Mouse (Mus musculus): ENCODE measurements around the gene Phlda2. TPM values are rescaled to one million over a fixed set of nuclear protein-coding genes. Genes with fewer than 3 reads are reported as not detected.

The Phlda2 gene
- polyA plus RNA-seq, 1 experiment from 2014 or later = 10.5 TPM

DNA sequence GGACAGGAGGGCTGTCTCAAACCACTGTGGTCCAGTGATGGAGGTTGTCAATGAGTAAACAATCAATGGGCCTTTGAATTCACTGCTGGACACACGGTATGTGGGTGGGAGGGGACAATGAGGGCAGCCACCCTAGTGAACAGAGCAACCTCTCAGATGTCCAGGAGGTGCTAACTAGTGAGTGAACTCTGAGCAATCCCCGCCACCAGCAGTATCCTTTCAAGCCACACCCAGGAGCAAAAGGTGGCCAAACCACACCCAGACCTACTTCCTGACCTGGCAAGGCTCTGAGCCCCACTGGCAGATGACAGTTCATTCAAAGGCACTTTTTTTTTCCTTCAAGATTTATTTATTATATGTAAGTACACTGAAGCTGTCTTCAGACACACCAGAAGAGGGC is 2.0 kb downstream of the Phlda2 start:
- Histone ChIP-seq H3K36me3 (no peaks in the 10 kb centered on the region), H3K4me2 (no peak overlapping the region), H3K4me3 (no peak overlapping the region), H3K27ac (no peak overlapping the region), H3K4me1 (peaks cover 23% of the 10 kb centered on the region), H3K27me3 (peaks cover 41% of the 10 kb centered on the region), H3K9ac (no peak overlapping the region), H3K9me3 (no peaks in the 10 kb centered on the region)
- 47% methylated on average over 2 of the region's 2 CpGs for WGBS
- no peak for ATAC-seq (ENCODE audit: insufficient number of reproducible peaks, low FRiP score, low TSS enrichment, low read depth)

DNA sequence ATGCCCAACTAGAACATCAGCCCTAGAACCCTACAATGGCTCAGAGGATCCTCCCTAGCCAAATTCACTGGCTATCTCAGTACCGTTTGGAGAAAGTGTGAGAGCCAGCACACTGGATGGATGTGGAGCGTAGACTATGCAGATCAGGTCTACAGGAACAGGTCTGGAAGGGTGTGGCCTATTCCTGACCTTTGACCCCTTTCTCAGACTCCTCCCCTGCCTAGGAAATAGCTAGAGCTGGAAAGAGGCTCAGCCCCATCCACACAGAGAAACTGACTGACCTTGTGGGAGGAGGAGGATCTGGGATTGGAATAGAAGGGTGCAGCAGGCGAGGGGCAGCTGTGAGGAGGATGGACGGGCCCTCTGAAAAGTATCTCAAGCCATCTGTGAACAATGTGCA is 4.4 kb downstream of the Phlda2 start:
- WGBS = 91% methylated on average over 4 of the region's 4 CpGs
- H3K9ac ChIP-seq = no peak overlapping the region
- no peak overlapping the region for H3K4me2 ChIP-seq
- no peak overlapping the region for H3K4me3 ChIP-seq
- peaks cover 23% of the 10 kb centered on the region for H3K4me1 ChIP-seq
- no peak overlapping the region for H3K27ac ChIP-seq
- no peak for ATAC-seq (ENCODE audit: insufficient number of reproducible peaks, low FRiP score, low TSS enrichment, low read depth)
- no peaks in the 10 kb centered on the region for H3K9me3 ChIP-seq
- H3K36me3 ChIP-seq = no peaks in the 10 kb centered on the region
- peaks cover 41% of the 10 kb centered on the region for H3K27me3 ChIP-seq

DNA sequence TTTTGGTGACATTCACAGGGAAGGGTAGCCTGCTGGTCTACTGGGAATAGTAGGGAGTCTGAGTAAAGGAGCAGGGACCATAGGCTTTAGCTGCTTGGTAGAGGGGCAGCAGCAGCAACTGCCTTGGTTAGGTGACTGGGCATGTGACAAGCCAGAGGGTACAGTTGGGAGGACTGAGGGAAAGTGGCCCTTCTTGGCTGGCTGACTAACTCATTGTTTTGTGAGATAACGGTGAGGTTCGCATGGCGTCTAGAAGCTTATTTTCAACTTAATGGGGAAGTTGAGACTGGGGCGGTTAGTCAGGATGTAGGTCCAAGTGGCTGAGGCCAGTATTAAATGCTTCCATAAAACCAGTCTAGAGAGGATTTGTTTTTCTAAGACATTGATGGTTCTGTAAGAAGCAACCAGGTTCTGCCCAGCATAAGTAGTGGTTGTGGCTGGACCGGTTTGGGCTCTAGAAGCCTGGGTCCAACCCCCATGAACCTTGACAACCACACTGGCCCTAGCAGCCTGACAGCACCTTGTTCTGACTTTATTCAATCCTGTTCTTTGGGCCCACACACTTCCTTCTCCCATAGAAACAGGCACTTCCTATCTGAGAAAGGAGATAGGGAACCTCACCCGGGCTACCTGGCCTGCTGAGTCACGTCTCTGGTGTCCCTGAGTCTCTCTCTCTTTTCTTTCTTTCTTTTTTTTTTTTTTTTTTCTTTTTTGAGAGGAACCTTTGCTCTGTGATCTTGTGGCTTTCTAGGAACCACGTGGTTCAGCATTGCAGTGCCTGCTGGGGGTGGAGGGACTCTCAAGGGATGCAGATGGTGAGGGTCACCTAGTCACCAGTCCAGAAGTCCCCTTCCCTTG is 7.6 kb downstream of the Phlda2 start:
- ATAC-seq (ENCODE audit: insufficient number of reproducible peaks, low FRiP score, low TSS enrichment, low read depth) = no peak
- WGBS = 72% methylated on average over 8 of the region's 8 CpGs

DNA sequence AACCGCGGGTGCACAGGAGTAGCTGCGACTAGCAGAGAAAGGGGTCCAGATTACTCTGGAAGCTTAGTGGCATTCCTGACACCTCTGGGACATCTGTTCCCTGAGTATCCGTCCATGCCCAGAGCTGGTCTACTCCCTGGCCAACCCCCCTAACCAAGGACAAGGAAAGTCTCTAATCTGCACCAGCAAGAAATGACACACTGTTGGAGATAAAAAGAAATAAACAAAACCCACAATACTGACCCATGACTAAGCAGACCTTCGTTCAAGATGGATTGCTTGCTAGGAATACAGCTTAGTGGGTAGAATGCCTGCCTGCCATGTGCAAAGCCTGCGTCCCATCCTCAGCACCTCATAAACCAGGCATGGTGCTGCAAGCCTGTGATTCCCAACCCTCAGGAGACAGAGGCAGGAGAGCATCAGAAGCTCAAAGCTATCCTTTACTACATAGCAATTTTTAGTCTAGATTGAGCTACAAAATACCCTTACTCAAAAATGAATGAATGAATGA is 9.3 kb downstream of the Phlda2 start:
- ATAC-seq (ENCODE audit: insufficient number of reproducible peaks, low FRiP score, low TSS enrichment, low read depth) = no peak
- 68% methylated on average over 6 of the region's 6 CpGs for WGBS

More for the DNA sequence above, 7.6 kb downstream of the Phlda2 start:
- no peaks in the 10 kb centered on the region for H3K9me3 ChIP-seq
- no peaks in the 10 kb centered on the region for H3K36me3 ChIP-seq
- H3K4me2 ChIP-seq = no peak overlapping the region
- H3K27me3 ChIP-seq = peaks cover 8% of the 10 kb centered on the region
- no peaks in the 10 kb centered on the region for H3K4me1 ChIP-seq
- no peak overlapping the region for H3K9ac ChIP-seq
- H3K27ac ChIP-seq = no peak overlapping the region
- H3K4me3 ChIP-seq = no peak overlapping the region

DNA sequence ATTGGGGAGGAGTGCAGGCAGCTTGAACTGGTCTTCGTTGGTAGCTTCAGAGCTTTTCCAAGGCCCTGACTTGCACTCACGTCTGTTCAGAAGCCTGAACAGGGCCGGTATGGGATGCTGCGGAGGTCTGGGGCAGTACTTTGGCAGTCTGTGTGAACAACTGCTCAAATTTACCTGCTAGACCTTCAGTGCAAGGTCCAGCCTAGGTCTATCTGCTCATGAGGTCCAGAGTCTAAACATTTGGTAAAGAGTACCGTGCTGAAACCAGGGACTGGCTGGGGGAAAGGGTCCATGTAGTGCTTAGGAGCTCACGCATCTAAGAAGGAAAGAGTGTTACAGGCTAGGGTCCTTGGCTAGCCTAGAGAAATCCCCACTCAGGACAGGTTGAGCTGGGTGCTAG is 13.2 kb downstream of the Phlda2 start:
- 81% methylated on average over 6 of the region's 6 CpGs for WGBS
- Histone ChIP-seq H3K4me2 (no peak overlapping the region), H3K27me3 (no peaks in the 10 kb centered on the region), H3K36me3 (no peaks in the 10 kb centered on the region), H3K4me1 (no peaks in the 10 kb centered on the region), H3K27ac (no peak overlapping the region), H3K9me3 (no peaks in the 10 kb centered on the region), H3K4me3 (no peak overlapping the region), H3K9ac (no peak overlapping the region)
- ATAC-seq (ENCODE audit: insufficient number of reproducible peaks, low FRiP score, low TSS enrichment, low read depth) = no peak

More for the DNA sequence above, 9.3 kb downstream of the Phlda2 start:
- H3K27ac ChIP-seq = no peak overlapping the region
- no peak overlapping the region for H3K9ac ChIP-seq
- H3K9me3 ChIP-seq = no peaks in the 10 kb centered on the region
- H3K36me3 ChIP-seq = no peaks in the 10 kb centered on the region
- H3K4me3 ChIP-seq = no peak overlapping the region
- no peak overlapping the region for H3K4me2 ChIP-seq
- no peaks in the 10 kb centered on the region for H3K27me3 ChIP-seq
- no peaks in the 10 kb centered on the region for H3K4me1 ChIP-seq

- Histone ChIP-seq H3K4me3 (no peak overlapping the region), H3K27ac (no peak overlapping the region), H3K4me2 (no peak overlapping the region), H3K4me1 (no peaks in the 10 kb centered on the region), H3K9ac (no peak overlapping the region), H3K9me3 (no peaks in the 10 kb centered on the region), H3K27me3 (no peaks in the 10 kb centered on the region), H3K36me3 (no peaks in the 10 kb centered on the region)
- ATAC-seq (ENCODE audit: insufficient number of reproducible peaks, low FRiP score, low TSS enrichment, low read depth) = no peak
- WGBS = 12% methylated on average over 6 of the region's 6 CpGs
Measured at GRCm38 (mm10) chr7:143482541-143482940, 20.4 kb downstream of the Phlda2 start.

DNA sequence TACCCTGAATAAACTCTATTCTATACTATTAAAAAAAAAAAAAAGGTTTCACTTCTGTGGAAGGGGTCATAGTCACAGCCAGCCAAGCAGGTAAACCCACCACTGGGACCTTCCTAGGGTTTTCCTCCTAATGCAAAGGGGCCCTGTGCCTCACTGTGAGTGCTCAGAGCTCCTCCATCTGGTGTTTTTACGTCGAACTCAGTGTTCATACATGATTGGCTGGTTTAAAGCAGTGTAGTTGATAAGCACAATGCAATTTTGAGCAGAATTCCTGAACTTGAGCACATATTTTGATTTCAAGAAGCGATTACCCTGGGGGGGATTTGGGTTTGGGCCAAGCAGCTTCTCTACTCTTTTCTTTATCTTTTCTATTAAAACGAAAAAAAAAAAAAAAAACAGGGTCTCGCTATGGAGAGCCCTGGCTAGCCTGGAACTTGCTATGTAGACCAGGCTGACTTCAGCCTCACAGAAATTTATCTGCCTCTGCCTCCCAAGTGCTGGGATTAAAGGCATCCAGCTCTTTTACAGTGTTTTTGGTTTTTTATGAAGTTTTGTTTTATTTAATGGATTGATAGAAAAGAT is 21.1 kb downstream of the Phlda2 start:
- Histone ChIP-seq H3K4me2 (no peak overlapping the region), H3K9ac (no peak overlapping the region), H3K36me3 (no peaks in the 10 kb centered on the region), H3K4me3 (no peak overlapping the region), H3K4me1 (no peaks in the 10 kb centered on the region), H3K27me3 (no peaks in the 10 kb centered on the region), H3K9me3 (no peaks in the 10 kb centered on the region), H3K27ac (no peak overlapping the region)
- ATAC-seq (ENCODE audit: insufficient number of reproducible peaks, low FRiP score, low TSS enrichment, low read depth) = no peak
- WGBS = 45% methylated on average over 5 of the region's 5 CpGs

DNA sequence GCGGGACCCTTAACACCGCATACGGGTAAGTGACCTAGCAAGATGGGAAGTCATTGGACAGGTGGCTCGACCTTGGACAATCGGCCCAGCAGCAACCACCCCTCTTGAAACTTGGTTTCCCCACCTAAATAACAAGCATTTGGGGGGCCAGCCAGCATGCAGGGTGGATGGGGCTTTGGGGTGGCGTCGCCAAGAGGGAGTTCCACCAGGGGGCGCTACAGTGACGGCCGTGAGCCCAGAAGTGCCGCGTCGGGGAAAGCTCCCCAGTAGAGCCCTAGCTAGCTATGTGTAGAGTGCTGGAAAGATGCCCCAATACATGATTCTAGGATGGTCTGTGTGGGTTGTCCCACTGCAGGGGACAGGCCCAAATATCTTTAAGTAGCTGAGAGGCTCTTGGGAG is 22.5 kb downstream of the Phlda2 start:
- no peaks in the 10 kb centered on the region for H3K27me3 ChIP-seq
- H3K4me1 ChIP-seq = no peaks in the 10 kb centered on the region
- no peaks in the 10 kb centered on the region for H3K9me3 ChIP-seq
- H3K36me3 ChIP-seq = no peaks in the 10 kb centered on the region
- no peak overlapping the region for H3K4me3 ChIP-seq
- H3K27ac ChIP-seq = no peak overlapping the region
- no peak for ATAC-seq (ENCODE audit: insufficient number of reproducible peaks, low FRiP score, low TSS enrichment, low read depth)
- H3K9ac ChIP-seq = no peak overlapping the region
- H3K4me2 ChIP-seq = no peak overlapping the region
- 31% methylated on average over 13 of the region's 13 CpGs for WGBS

- Histone ChIP-seq H3K9ac (no peak overlapping the region), H3K4me3 (no peak overlapping the region), H3K27ac (no peak overlapping the region), H3K4me1 (peaks cover 9% of the 10 kb centered on the region), H3K36me3 (no peaks in the 10 kb centered on the region), H3K4me2 (no peak overlapping the region), H3K27me3 (no peaks in the 10 kb centered on the region), H3K9me3 (no peaks in the 10 kb centered on the region)
- 86% methylated on average over 5 of the region's 5 CpGs for WGBS
- no peak for ATAC-seq (ENCODE audit: insufficient number of reproducible peaks, low FRiP score, low TSS enrichment, low read depth)
Measured at GRCm38 (mm10) chr7:143477800-143478199, 25.1 kb downstream of the Phlda2 start.

GRCm38 (mm10) chr7:143476702-143477335 is 26.1 kb downstream of the Phlda2 start:
- H3K27me3 ChIP-seq = no peaks in the 10 kb centered on the region
- H3K4me1 ChIP-seq = peaks cover 9% of the 10 kb centered on the region
- no peak overlapping the region for H3K4me2 ChIP-seq
- no peaks in the 10 kb centered on the region for H3K36me3 ChIP-seq
- H3K9ac ChIP-seq = no peak overlapping the region
- WGBS = 88% methylated on average over 3 of the region's 3 CpGs
- no peaks in the 10 kb centered on the region for H3K9me3 ChIP-seq
- no peak for ATAC-seq (ENCODE audit: insufficient number of reproducible peaks, low FRiP score, low TSS enrichment, low read depth)
- H3K4me3 ChIP-seq = no peak overlapping the region
- H3K27ac ChIP-seq = no peak overlapping the region

DNA sequence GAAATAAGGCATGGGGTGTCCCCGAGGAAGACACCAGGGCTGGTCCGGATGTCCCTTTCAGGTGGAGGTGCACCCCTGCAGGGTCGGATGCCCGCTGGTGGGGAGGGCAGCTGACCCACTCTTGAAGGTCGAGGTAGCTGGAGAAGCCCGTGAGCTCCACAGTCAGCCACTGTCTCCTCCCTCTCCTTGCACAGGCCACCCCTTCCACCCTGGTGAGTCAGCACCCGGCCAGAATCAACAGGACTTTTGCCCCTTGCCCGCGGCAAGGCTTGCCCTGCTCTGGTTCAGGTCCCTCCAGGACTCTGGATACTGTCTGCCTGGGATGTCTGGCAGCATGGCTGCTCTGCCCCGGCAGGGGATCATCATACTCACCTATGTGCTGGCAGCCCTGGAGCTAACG is 27.1 kb downstream of the Phlda2 start:
- Histone ChIP-seq H3K27me3 (no peaks in the 10 kb centered on the region), H3K9me3 (no peaks in the 10 kb centered on the region), H3K4me3 (no peak overlapping the region), H3K27ac (no peak overlapping the region), H3K36me3 (no peaks in the 10 kb centered on the region), H3K4me1 (peaks cover 9% of the 10 kb centered on the region), H3K9ac (no peak overlapping the region), H3K4me2 (no peak overlapping the region)
- ATAC-seq (ENCODE audit: insufficient number of reproducible peaks, low FRiP score, low TSS enrichment, low read depth) = no peak
- WGBS = 66% methylated on average over 11 of the region's 11 CpGs

- Histone ChIP-seq H3K9ac (no peak overlapping the region), H3K36me3 (no peaks in the 10 kb centered on the region), H3K4me3 (no peak overlapping the region), H3K9me3 (no peaks in the 10 kb centered on the region), H3K27ac (no peak overlapping the region), H3K4me1 (peaks cover 13% of the 10 kb centered on the region), H3K4me2 (no peak overlapping the region), H3K27me3 (no peaks in the 10 kb centered on the region; the same call in 1 of the 2 replicates)
- ATAC-seq (ENCODE audit: insufficient number of reproducible peaks, low FRiP score, low TSS enrichment, low read depth) = no peak
- 35% methylated on average over 10 of the region's 10 CpGs for WGBS
Measured at GRCm38 (mm10) chr7:143474811-143475210, 28.1 kb downstream of the Phlda2 start.
